Mouse (Mus musculus): ENCODE measurements around the gene Rps27rt. TPM values are rescaled to one million over a fixed set of nuclear protein-coding genes. Genes with fewer than 3 reads are reported as not detected.
"Not testable (repeated sequence)": the region's sequence is repeated elsewhere in the genome, so short reads cannot be mapped to it uniquely, and the experiment has no call there.

Gene Rps27rt
- polyA plus RNA-seq (2016; fragmentation: Nextera tagmentation; extraction: Ambion mirVana): 226 and 227 TPM in 2 replicates

- Histone ChIP-seq H3K4me1 (peaks cover 16% of the 10 kb centered on the region), H3K27me3 (ENCODE audit: low read depth, poor library complexity, severe bottlenecking) (peaks cover 24% of the 10 kb centered on the region), H3K36me3 (no peaks in the 10 kb centered on the region), H3K4me3 (no peak within 1 kb of the TSS), H3K27ac (no peak within 1 kb of the TSS), H3K9me3 (replicated peaks) (no peaks in the 10 kb centered on the region)
- no peak for DNase-seq (ENCODE audit: low spot score)
- WGBS: 95% methylated on average over 16 of the region's 16 CpGs
Measured at GRCm38 (mm10) chr9:114982689-114983360, at the start of gene Rps27rt. Gene Rps27rt (minus strand): TSS chr9:114982739.

- H3K27ac ChIP-seq; H3K36me3 ChIP-seq; H3K9me3 ChIP-seq (replicated peaks); H3K4me1 ChIP-seq; H3K27me3 ChIP-seq (ENCODE audit: low read depth, poor library complexity, severe bottlenecking); DNase-seq (ENCODE audit: low spot score); H3K4me3 ChIP-seq: not testable (repeated sequence)
- WGBS: 97% methylated on average over 1 of the region's 1 CpGs
Measured at GRCm38 (mm10) chr9:115031046-115031445, 48.5 kb upstream of the Rps27rt start.

DNA sequence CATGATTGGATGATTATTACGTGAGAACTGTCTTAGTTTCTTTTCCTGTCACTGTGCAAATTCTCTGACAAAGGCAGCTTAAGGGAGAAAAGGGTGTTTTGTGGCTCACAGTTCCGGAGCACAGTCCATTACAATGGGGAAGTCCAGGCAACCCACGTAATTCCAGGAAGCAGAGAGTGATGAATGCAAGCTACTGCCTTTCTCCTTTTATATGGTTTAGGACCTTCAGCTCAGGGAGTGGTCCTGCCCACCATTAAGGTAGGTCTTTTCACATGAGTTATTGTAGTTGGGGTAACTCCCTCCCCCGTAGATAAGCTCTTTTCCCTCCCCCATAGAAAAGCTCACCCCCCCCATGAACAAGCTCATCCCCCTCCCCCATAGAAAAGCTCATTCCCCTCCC lies 48.0 kb upstream of the Rps27rt start:
- H3K4me1 ChIP-seq: peaks cover 8% of the 10 kb centered on the region
- no peak for DNase-seq (ENCODE audit: low spot score)

GRCm38 (mm10) chr9:115029307-115029706 lies 46.8 kb upstream of the Rps27rt start:
- Histone ChIP-seq H3K4me3 (no peak overlapping the region), H3K36me3 (no peaks in the 10 kb centered on the region), H3K27me3 (ENCODE audit: low read depth, poor library complexity, severe bottlenecking) (no peaks in the 10 kb centered on the region), H3K9me3 (replicated peaks) (no peaks in the 10 kb centered on the region), H3K27ac (no peak overlapping the region), H3K4me1 (peaks cover 8% of the 10 kb centered on the region)
- WGBS: 4% methylated on average over 3 of the region's 3 CpGs
- DNase-seq (ENCODE audit: low spot score): no peak

More for the DNA sequence above, 48.0 kb upstream of the Rps27rt start:
- 86% methylated on average over 4 of the region's 4 CpGs for WGBS
- Histone ChIP-seq H3K4me3 (no peak overlapping the region), H3K27me3 (ENCODE audit: low read depth, poor library complexity, severe bottlenecking) (no peaks in the 10 kb centered on the region), H3K27ac (no peak overlapping the region), H3K9me3 (replicated peaks) (no peaks in the 10 kb centered on the region), H3K36me3 (no peaks in the 10 kb centered on the region)

- Histone ChIP-seq H3K36me3 (no peaks in the 10 kb centered on the region), H3K9me3 (replicated peaks) (no peaks in the 10 kb centered on the region), H3K4me1 (peaks cover 20% of the 10 kb centered on the region), H3K27ac (no peak overlapping the region), H3K27me3 (ENCODE audit: low read depth, poor library complexity, severe bottlenecking) (no peaks in the 10 kb centered on the region), H3K4me3 (no peak overlapping the region)
- DNase-seq (ENCODE audit: low spot score): no peak
- 93% methylated on average over 10 of the region's 10 CpGs for WGBS
Measured at GRCm38 (mm10) chr9:115023708-115024383, 41.3 kb upstream of the Rps27rt start.

- H3K9me3 ChIP-seq (replicated peaks): no peaks in the 10 kb centered on the region
- WGBS: 79% methylated on average over 3 of the region's 3 CpGs
- no peak overlapping the region for H3K27ac ChIP-seq
- H3K27me3 ChIP-seq (ENCODE audit: low read depth, poor library complexity, severe bottlenecking): no peaks in the 10 kb centered on the region
- DNase-seq (ENCODE audit: low spot score): no peak
- H3K36me3 ChIP-seq: no peaks in the 10 kb centered on the region
- H3K4me1 ChIP-seq: peaks cover 26% of the 10 kb centered on the region
- H3K4me3 ChIP-seq: no peak overlapping the region
Measured at GRCm38 (mm10) chr9:115023137-115023536, 40.6 kb upstream of the Rps27rt start.

- no peak for DNase-seq (ENCODE audit: low spot score)
- 88% methylated on average over 2 of the region's 2 CpGs for WGBS
- H3K36me3 ChIP-seq: no peaks in the 10 kb centered on the region
- no peaks in the 10 kb centered on the region for H3K9me3 ChIP-seq (replicated peaks)
- peaks cover 26% of the 10 kb centered on the region for H3K4me1 ChIP-seq
- H3K27ac ChIP-seq: no peak overlapping the region
- H3K27me3 ChIP-seq (ENCODE audit: low read depth, poor library complexity, severe bottlenecking): no peaks in the 10 kb centered on the region
- no peak overlapping the region for H3K4me3 ChIP-seq
Measured at GRCm38 (mm10) chr9:115021419-115021818, 38.9 kb upstream of the Rps27rt start.

DNA sequence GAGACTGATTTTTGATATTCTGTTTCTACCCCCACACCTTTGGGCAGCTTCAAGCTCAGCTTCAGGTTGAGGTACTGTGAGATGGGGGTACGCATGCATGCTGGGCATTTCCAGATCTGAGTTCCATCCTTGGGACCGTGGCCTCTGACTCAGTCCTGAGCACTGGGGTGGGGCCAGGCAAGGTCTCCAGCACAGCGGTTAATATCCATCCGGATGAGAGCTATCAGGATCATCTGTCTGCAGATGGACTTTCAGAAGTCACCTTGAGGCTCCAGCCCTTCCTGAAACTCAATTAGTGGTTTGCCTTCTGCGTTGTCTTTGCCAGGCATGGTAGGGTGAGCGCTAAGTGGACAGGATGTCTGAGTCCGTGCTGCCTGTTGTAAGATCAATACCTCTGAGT lies 37.6 kb upstream of the Rps27rt start:
- Histone ChIP-seq H3K4me3 (no peak overlapping the region), H3K27me3 (ENCODE audit: low read depth, poor library complexity, severe bottlenecking) (no peaks in the 10 kb centered on the region), H3K27ac (no peak overlapping the region), H3K9me3 (replicated peaks) (no peaks in the 10 kb centered on the region), H3K36me3 (no peaks in the 10 kb centered on the region), H3K4me1 (peaks cover 26% of the 10 kb centered on the region)
- DNase-seq (ENCODE audit: low spot score): no peak
- WGBS: 88% methylated on average over 7 of the region's 7 CpGs

- H3K9me3 ChIP-seq (replicated peaks): peaks cover 3% of the 10 kb centered on the region; the same call in 1 of the 2 replicates
- H3K4me3 ChIP-seq: no peak overlapping the region
- no peaks in the 10 kb centered on the region for H3K36me3 ChIP-seq
- no peak for DNase-seq (ENCODE audit: low spot score)
- no peak overlapping the region for H3K27ac ChIP-seq
- no peaks in the 10 kb centered on the region for H3K27me3 ChIP-seq (ENCODE audit: low read depth, poor library complexity, severe bottlenecking)
- peaks cover 4% of the 10 kb centered on the region; the same call in 1 of the 2 replicates for H3K4me1 ChIP-seq
- WGBS: 65% methylated on average over 12 of the region's 12 CpGs
Measured at GRCm38 (mm10) chr9:115012367-115012766, 29.8 kb upstream of the Rps27rt start.

DNA sequence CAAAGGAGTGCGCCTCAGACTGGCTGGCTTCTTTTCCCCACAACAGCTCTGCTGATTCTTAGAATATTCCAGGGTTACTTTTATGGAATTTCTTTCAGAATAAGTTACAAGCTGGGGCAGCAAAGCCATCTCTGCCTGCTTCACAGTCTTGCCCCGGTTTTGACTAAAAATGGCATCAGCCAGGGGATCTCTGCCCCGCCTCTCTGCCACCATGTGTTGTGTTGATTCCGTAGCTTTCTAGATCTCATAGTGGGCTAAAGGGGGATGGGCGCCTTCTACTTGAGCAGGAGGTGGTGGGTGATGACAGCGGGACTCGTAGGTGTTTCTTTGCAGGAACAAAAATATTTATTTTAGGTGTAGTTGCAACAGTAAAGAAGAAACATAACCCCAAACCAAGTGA lies 25.7 kb upstream of the Rps27rt start:
- DNase-seq (ENCODE audit: low spot score): no peak
- WGBS: 90% methylated on average over 7 of the region's 7 CpGs
- H3K27ac ChIP-seq: no peak overlapping the region

DNA sequence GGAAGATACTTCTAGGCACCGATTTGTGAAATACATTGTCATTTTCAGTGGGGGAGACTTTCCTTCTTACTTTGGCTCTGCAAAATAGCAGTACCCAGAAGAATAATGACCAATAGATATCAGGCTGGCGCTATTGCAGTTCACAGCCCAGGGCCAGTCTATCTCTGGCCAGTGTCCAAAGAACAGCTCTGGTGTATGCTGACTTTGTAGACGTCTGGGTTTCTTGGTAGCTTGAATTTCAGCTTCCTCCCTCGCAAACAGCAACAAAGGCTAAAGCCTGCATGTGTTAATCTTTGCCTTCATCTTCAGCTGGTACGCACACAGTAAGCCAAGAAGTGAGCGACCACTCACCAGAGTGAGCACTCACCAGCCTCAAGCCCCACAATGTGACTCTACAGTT lies 25.2 kb upstream of the Rps27rt start:
- H3K9me3 ChIP-seq (replicated peaks): peaks cover 3% of the 10 kb centered on the region; the same call in 1 of the 2 replicates
- no peaks in the 10 kb centered on the region for H3K36me3 ChIP-seq
- no peak overlapping the region; the same call in 1 of the 2 replicates for H3K27ac ChIP-seq
- WGBS: 88% methylated on average over 6 of the region's 6 CpGs
- H3K4me3 ChIP-seq: no peak overlapping the region
- H3K27me3 ChIP-seq (ENCODE audit: low read depth, poor library complexity, severe bottlenecking): no peaks in the 10 kb centered on the region
- DNase-seq (ENCODE audit: low spot score): no peak
- H3K4me1 ChIP-seq: no peaks in the 10 kb centered on the region; the same call in 1 of the 2 replicates

More for the DNA sequence above, 25.7 kb upstream of the Rps27rt start:
- H3K4me3 ChIP-seq: no peak overlapping the region
- no peaks in the 10 kb centered on the region for H3K27me3 ChIP-seq (ENCODE audit: low read depth, poor library complexity, severe bottlenecking)
- H3K36me3 ChIP-seq: no peaks in the 10 kb centered on the region
- H3K4me1 ChIP-seq: no peaks in the 10 kb centered on the region; the same call in 1 of the 2 replicates
- peaks cover 3% of the 10 kb centered on the region; the same call in 1 of the 2 replicates for H3K9me3 ChIP-seq (replicated peaks)

DNA sequence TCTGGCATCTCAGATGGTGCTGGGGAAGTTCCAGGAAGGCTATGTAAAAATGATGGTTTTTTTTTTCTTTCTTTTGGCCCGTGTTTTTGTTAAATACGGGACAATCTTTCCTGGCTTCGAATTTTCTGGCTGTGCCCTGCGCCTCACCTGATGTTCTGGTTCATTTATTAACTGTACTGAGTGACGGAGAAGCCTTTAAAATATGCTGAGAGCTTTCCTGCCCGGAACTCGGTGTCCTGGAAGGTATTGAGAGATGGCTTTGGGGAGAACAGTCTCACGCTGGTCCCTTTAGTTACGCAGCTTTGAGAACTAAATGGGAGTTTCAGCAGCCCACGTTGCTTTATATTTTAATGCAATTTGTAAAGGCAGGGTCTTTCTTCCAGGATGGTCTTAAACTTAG lies 22.9 kb upstream of the Rps27rt start:
- peaks cover 3% of the 10 kb centered on the region; the same call in 1 of the 2 replicates for H3K9me3 ChIP-seq (replicated peaks)
- no peak overlapping the region for H3K27ac ChIP-seq
- 88% methylated on average over 10 of the region's 10 CpGs for whole genome bisulfite sequencing
- no peaks in the 10 kb centered on the region for H3K27me3 ChIP-seq (ENCODE audit: low read depth, poor library complexity, severe bottlenecking)
- DNase-seq (ENCODE audit: low spot score): no peak
- no peaks in the 10 kb centered on the region for H3K36me3 ChIP-seq
- H3K4me3 ChIP-seq: no peak overlapping the region
- no peaks in the 10 kb centered on the region for H3K4me1 ChIP-seq

DNA sequence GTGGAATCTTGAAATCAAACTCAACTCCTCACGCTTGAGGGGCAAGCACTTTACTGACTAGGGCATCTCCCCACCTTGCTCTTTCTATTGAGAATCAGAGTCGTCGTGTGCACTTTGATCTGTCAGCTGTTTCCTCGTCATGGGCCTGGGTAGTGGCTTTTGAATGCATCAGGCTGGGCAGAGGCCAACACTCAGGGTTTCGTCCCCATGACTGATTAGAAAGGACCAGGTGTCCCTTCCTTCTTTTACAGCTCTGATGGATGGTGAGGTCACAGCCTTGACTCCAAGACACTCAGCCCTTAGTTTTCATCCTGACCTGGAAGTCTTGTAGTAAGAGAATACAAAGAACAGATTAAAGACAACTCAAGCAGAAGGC lies 17.2 kb upstream of the Rps27rt start:
- no peak overlapping the region for H3K4me3 ChIP-seq
- no peak for DNase-seq (ENCODE audit: low spot score)
- H3K9me3 ChIP-seq (replicated peaks): no peaks in the 10 kb centered on the region
- WGBS: 71% methylated on average over 5 of the region's 5 CpGs
- no peaks in the 10 kb centered on the region for H3K4me1 ChIP-seq
- no peaks in the 10 kb centered on the region for H3K36me3 ChIP-seq
- no peak overlapping the region for H3K27ac ChIP-seq
- no peaks in the 10 kb centered on the region for H3K27me3 ChIP-seq (ENCODE audit: low read depth, poor library complexity, severe bottlenecking)

Measured in limb, embryonic 10.5 days (tissue).